Mouse (Mus musculus) midbrain, embryonic 10.5 days (tissue): Measurements from ENCODE around the gene P4ha3. TPM values are rescaled to one million over a fixed set of nuclear protein-coding genes. Genes with fewer than 3 reads are reported as not detected.

Experiments used
- DNase-seq: peaks from one replicate; pipeline ENCODE4 v3.0.0-alpha.2; 2017; ENCODE audit warnings: low spot score
- H3K27ac ChIP-seq: fragments of 300-500 bp; sonication (generic); replicated peaks from 2 replicates; pipeline ENCODE4 v1.5.1; 2016; ENCODE audit warnings: mild to moderate bottlenecking
- H3K27me3 ChIP-seq: fragments of 300-500 bp; sonication (generic); 2 replicates; pipeline ENCODE4 v1.6.1; 2016; ENCODE audit warnings: low read depth, mild to moderate bottlenecking; ENCODE audit not compliant: poor library complexity, severe bottlenecking
- H3K36me3 ChIP-seq: fragments of 300-500 bp; sonication (generic); 2 replicates; pipeline ENCODE4 v1.6.1; 2016; ENCODE audit warnings: mild to moderate bottlenecking, moderate library complexity
- H3K4me1 ChIP-seq: fragments of 300-500 bp; sonication (generic); 2 replicates; pipeline ENCODE4 v1.6.1; 2016
- H3K4me3 ChIP-seq: fragments of 300-500 bp; sonication (generic); 2 replicates; pipeline ENCODE4 v1.5.1; 2016; ENCODE audit warnings: mild to moderate bottlenecking, moderate library complexity
- H3K9me3 ChIP-seq: fragments of 300-500 bp; sonication (generic); replicated peaks from 2 replicates; pipeline ENCODE4 v1.6.1; 2016; ENCODE audit warnings: mild to moderate bottlenecking
- WGBS: fragments of 180-500 bp; shearing (Covaris S2); methylation state at CpG from one replicate; pipeline ENCODE4 v1.1.7; 2016; 5-methylcytosine and 5-hydroxymethylcytosine counted together
- polyA plus RNA-seq: library from polyadenylated mRNA; unstranded; fragments of >200 nt; fragmentation: Nextera tagmentation; extraction: Ambion mirVana; gene quantifications from 2 replicates; pipeline ENCODE4 v1.2.1, GENCODE M21; 2016

Gene P4ha3
- polyA plus RNA-seq, 1 experiment from 2014 or later, result 1.4 TPM

- H3K36me3 ChIP-seq, result peaks cover 30% of the 10 kb centered on the region
- DNase-seq, result no peak
- H3K27ac ChIP-seq, result no peak overlapping the region
- H3K4me1 ChIP-seq, result no peaks in the 10 kb centered on the region
- no peak overlapping the region for H3K4me3 ChIP-seq
- no peaks in the 10 kb centered on the region for H3K9me3 ChIP-seq
- no peaks in the 10 kb centered on the region for H3K27me3 ChIP-seq
Measured at GRCm38 (mm10) chr7:100357856-100358255, 72.5 kb downstream of the P4ha3 start.

DNA sequence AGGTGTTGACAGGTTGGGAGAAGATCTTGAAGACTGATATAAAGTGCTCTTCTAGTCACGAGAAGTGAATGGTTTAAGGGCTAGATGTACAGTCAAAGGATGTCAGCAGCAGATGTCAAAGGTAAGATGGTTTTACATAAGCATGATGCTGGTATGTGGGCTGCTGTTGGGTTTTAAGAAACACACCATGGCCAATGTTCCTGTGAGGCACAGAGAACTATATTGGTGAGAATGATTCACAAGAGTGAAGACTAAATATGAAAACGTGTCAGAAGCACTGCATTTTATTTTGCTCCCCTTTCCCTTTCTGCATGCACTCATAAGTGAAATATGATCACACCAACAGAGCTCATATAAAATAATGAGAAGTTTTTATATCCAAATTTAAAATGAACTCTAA is 77.8 kb downstream of the P4ha3 start:
- H3K9me3 ChIP-seq, result no peaks in the 10 kb centered on the region
- WGBS, result 93% methylated on average over 2 of the region's 2 CpGs
- H3K4me3 ChIP-seq, result no peak overlapping the region
- H3K4me1 ChIP-seq, result peaks cover 6% of the 10 kb centered on the region
- no peak overlapping the region for H3K27ac ChIP-seq
- no peaks in the 10 kb centered on the region for H3K27me3 ChIP-seq
- peaks cover 21% of the 10 kb centered on the region for H3K36me3 ChIP-seq
- DNase-seq, result no peak

DNA sequence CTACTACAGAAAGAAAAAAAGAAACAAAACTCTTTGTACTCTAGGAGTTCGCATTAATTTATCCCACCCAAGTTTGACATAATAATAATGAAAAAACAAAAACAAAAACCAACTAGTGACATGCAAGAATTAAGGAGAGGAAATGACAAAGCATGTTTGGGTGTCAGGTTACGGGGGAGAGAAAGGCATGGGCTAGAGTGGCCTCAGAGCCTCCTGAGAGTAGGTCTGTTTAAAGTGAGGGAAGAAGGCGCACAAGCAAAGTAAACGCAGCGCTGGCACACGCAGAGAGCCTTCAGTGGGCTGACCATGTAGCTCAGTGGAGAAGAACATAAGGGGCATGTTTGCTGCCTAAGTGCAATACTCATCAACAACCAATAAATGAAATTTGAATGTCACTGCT is 79.6 kb downstream of the P4ha3 start:
- no peak overlapping the region for H3K4me3 ChIP-seq
- no peak overlapping the region for H3K27ac ChIP-seq
- H3K9me3 ChIP-seq, result no peaks in the 10 kb centered on the region
- peaks cover 16% of the 10 kb centered on the region for H3K4me1 ChIP-seq
- H3K27me3 ChIP-seq, result no peaks in the 10 kb centered on the region
- 60% methylated on average over 6 of the region's 6 CpGs for whole genome bisulfite sequencing
- no peak for DNase-seq
- H3K36me3 ChIP-seq, result peaks cover 26% of the 10 kb centered on the region

Other genes with a start within 250 kb of the P4ha3 start
- 114 and 117 TPM in 2 replicates for gene Pold3, start 164.0 kb upstream of the P4ha3 start, polyA plus RNA-seq
- gene Lipt2, start 126.2 kb upstream of the P4ha3 start, polyA plus RNA-seq, result 20.7 and 23.4 TPM in 2 replicates
- gene Kcne3, start 109.0 kb upstream of the P4ha3 start, polyA plus RNA-seq, result 2.9 and 6.7 TPM in 2 replicates
- gene Pgm2l1, start 58.1 kb upstream of the P4ha3 start, polyA plus RNA-seq, result 4.5 and 7.3 TPM in 2 replicates
- 30.7 and 32.8 TPM in 2 replicates for gene C2cd3, start 86.7 kb downstream of the P4ha3 start, polyA plus RNA-seq
- 96.9 and 111 TPM in 2 replicates for gene Ppme1, start 86.8 kb downstream of the P4ha3 start, polyA plus RNA-seq
- gene Ucp3, start 187.5 kb downstream of the P4ha3 start, polyA plus RNA-seq, result not detected in 2 replicates
- gene Ucp2, start 207.8 kb downstream of the P4ha3 start, polyA plus RNA-seq, result 81.4 and 93.1 TPM in 2 replicates
- 0.42 and 0.81 TPM in 2 replicates for gene Dnajb13, start 229.4 kb downstream of the P4ha3 start, polyA plus RNA-seq